Mouse (Mus musculus): Measurements from ENCODE around the gene Nfe2l1. TPM values are rescaled to one million over a fixed set of nuclear protein-coding genes. Genes with fewer than 3 reads are reported as not detected.

Gene Nfe2l1
- polyA plus RNA-seq, 1 experiment from 2014 or later, result 49.3 TPM

GRCm38 (mm10) chr11:96771274-96771975, 58.3 kb downstream of the Nfe2l1 start:
- H3K4me3 ChIP-seq (replicated peaks; ENCODE audit: low read length), result no peak overlapping the region
- H3K9ac ChIP-seq, result no peak overlapping the region
- no peak for DNase-seq (ENCODE audit: low spot score)
- H3K4me2 ChIP-seq (replicated peaks), result no peak overlapping the region
- WGBS, result 96% methylated on average over 9 of the region's 9 CpGs
- ATAC-seq (ENCODE audit: low FRiP score), result no peak
- H3K9me3 ChIP-seq (ENCODE audit: control insufficient read depth, low read length), result no peaks in the 10 kb centered on the region
- H3K36me3 ChIP-seq (replicated peaks; ENCODE audit: control insufficient read depth, insufficient read depth), result peaks cover 62% of the 10 kb centered on the region
- H3K4me1 ChIP-seq (replicated peaks; ENCODE audit: control insufficient read depth, insufficient read depth, low read length), result peaks cover 43% of the 10 kb centered on the region
- H3K27me3 ChIP-seq (ENCODE audit: control insufficient read depth, insufficient read depth, low read length), result no peaks in the 10 kb centered on the region
- no peak overlapping the region for H3K27ac ChIP-seq

GRCm38 (mm10) chr11:96768240-96768639, 61.5 kb downstream of the Nfe2l1 start:
- Histone ChIP-seq H3K4me3 (replicated peaks; ENCODE audit: low read length) (no peak overlapping the region), H3K9me3 (ENCODE audit: control insufficient read depth, low read length) (no peaks in the 10 kb centered on the region), H3K4me2 (replicated peaks) (peak overlapping the region; percentile 2; the same call in 1 of the 2 replicates), H3K27ac (peak overlapping the region; percentile 84), H3K4me1 (replicated peaks; ENCODE audit: control insufficient read depth, insufficient read depth, low read length) (peaks cover 49% of the 10 kb centered on the region), H3K9ac (peak overlapping the region; percentile 31), H3K36me3 (replicated peaks; ENCODE audit: control insufficient read depth, insufficient read depth) (peaks cover 57% of the 10 kb centered on the region), H3K27me3 (ENCODE audit: control insufficient read depth, insufficient read depth, low read length) (no peaks in the 10 kb centered on the region)
- ATAC-seq (ENCODE audit: low FRiP score), result no peak
- DNase-seq (ENCODE audit: low spot score), result no peak
- 70% methylated on average over 9 of the region's 9 CpGs for WGBS

MicroRNAs encoded within 50 kb of the gene (microRNA counts, 519-probe panel; counts per million panel counts)
- microRNA mmu-miR-152, result 5,061 counts per million, percentile 55 among the panel's probes with 10 or more counts

Small RNAs within 50 kb of the gene (microRNA-seq; reads per million reads assigned to microRNA genes)
- gene Mir152, result 53.6 reads per million, percentile 45 among the genes with 10 or more reads in this experiment

Other genes with a start within 250 kb of the Nfe2l1 start
- gene Snx11, start 52.4 kb downstream of the Nfe2l1 start, polyA plus RNA-seq (2014; fragmentation: Nextera tagmentation; extraction: Ambion mirVana), result 37.9 and 42.5 TPM in 2 replicates
- gene Cbx1, start 40.8 kb downstream of the Nfe2l1 start, polyA plus RNA-seq (2014; fragmentation: Nextera tagmentation; extraction: Ambion mirVana), result 52.5 and 57.7 TPM in 2 replicates
- 23.1 and 29.7 TPM in 2 replicates for gene Copz2, start 19.9 kb upstream of the Nfe2l1 start, polyA plus RNA-seq (2014; fragmentation: Nextera tagmentation; extraction: Ambion mirVana)
- gene Cdk5rap3, start 86.5 kb upstream of the Nfe2l1 start, polyA plus RNA-seq (2014; fragmentation: Nextera tagmentation; extraction: Ambion mirVana), result 74.0 and 77.8 TPM in 2 replicates
- 0.16 TPM in 2 replicates for gene Prr15l, start 98.1 kb upstream of the Nfe2l1 start, polyA plus RNA-seq (2014; fragmentation: Nextera tagmentation; extraction: Ambion mirVana)
- 27.5 and 28.9 TPM in 2 replicates for gene Pnpo, start 114.0 kb upstream of the Nfe2l1 start, polyA plus RNA-seq (2014; fragmentation: Nextera tagmentation; extraction: Ambion mirVana)
- gene Sp2, start 153.0 kb upstream of the Nfe2l1 start, polyA plus RNA-seq (2014; fragmentation: Nextera tagmentation; extraction: Ambion mirVana), result 14.4 and 14.9 TPM in 2 replicates
- 0.09 and 0.16 TPM in 2 replicates for gene Sp6, start 183.4 kb upstream of the Nfe2l1 start, polyA plus RNA-seq (2014; fragmentation: Nextera tagmentation; extraction: Ambion mirVana)
- 11.5 and 12.7 TPM in 2 replicates for gene Scrn2, start 200.0 kb upstream of the Nfe2l1 start, polyA plus RNA-seq (2014; fragmentation: Nextera tagmentation; extraction: Ambion mirVana)
- gene Lrrc46, start 211.4 kb upstream of the Nfe2l1 start, polyA plus RNA-seq (2014; fragmentation: Nextera tagmentation; extraction: Ambion mirVana), result 2.6 and 4.3 TPM in 2 replicates
- 60.5 TPM in 2 replicates for gene Mrpl10, start 211.6 kb upstream of the Nfe2l1 start, polyA plus RNA-seq (2014; fragmentation: Nextera tagmentation; extraction: Ambion mirVana)
- gene Osbpl7, start 220.7 kb upstream of the Nfe2l1 start, polyA plus RNA-seq (2014; fragmentation: Nextera tagmentation; extraction: Ambion mirVana), result 6.3 and 7.9 TPM in 2 replicates